Mouse (Mus musculus): ENCODE data around the gene Fads3. TPM values are rescaled to one million over a fixed set of nuclear protein-coding genes. Genes with fewer than 3 reads are reported as not detected.

Fads3 gene
- polyA plus RNA-seq, 1 experiment from 2014 or later, result 5.3 TPM

- no peaks in the 10 kb centered on the region for H3K9me3 ChIP-seq (replicated peaks)
- DNase-seq, result peak; percentile 44
- H3K9ac ChIP-seq, result peak overlapping the region; percentile 57; the same call in 1 of the 2 replicates
- H3K27me3 ChIP-seq, result no peaks in the 10 kb centered on the region
- H3K27ac ChIP-seq, result peak overlapping the region; percentile 83
- H3K4me1 ChIP-seq (replicated peaks), result peaks cover 79% of the 10 kb centered on the region
- H3K4me3 ChIP-seq (replicated peaks), result no peak overlapping the region
- H3K4me2 ChIP-seq, result peak overlapping the region; percentile 61
- H3K36me3 ChIP-seq, result peaks cover 47% of the 10 kb centered on the region
- 12% methylated on average over 8 of the region's 8 CpGs for WGBS (ENCODE audit: insufficient replicate concordance)
- peak; percentile 38 for ATAC-seq (ENCODE audit: low read depth)
These were observed 19.6 kb downstream of the Fads3 start for GRCm38 (mm10) chr19:10060783-10061590.

- Histone ChIP-seq H3K4me3 (replicated peaks) (no peak overlapping the region), H3K4me2 (no peak overlapping the region), H3K27me3 (no peaks in the 10 kb centered on the region), H3K9me3 (replicated peaks) (no peaks in the 10 kb centered on the region), H3K9ac (0 out of 2 replicates have a peak overlapping the region, but pooled peaks have one; percentile 57), H3K4me1 (replicated peaks) (peaks cover 83% of the 10 kb centered on the region), H3K27ac (peak overlapping the region; percentile 83), H3K36me3 (peaks cover 50% of the 10 kb centered on the region)
- DNase-seq (no peak), ATAC-seq (ENCODE audit: low read depth) (no peak)
- WGBS (ENCODE audit: insufficient replicate concordance), result 81% methylated on average over 2 of the region's 2 CpGs
These were observed 20.3 kb downstream of the Fads3 start for GRCm38 (mm10) chr19:10061624-10062023.

DNA sequence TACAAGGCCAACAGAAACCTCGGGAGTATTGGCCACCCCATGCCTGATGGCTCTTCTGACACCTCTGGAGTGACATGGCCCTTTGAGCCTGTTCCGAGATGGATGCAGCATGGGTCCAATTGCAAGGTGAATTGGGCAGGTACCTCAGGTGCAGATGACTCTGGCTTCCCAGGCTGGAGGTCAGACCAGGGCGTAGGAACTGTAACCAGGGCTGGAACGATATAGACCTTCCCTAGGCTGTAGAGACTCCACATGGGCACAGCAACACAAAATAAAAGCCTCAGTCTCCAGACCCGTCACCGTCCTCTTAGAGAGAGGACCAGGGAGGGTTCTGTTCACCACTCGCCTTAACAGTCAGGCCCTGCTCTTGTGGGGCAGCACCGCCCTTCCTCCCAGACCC, 20.9 kb downstream of the Fads3 start:
- WGBS (ENCODE audit: insufficient replicate concordance), result 76% methylated on average over 8 of the region's 8 CpGs
- no peak for DNase-seq
- Histone ChIP-seq H3K4me3 (replicated peaks) (no peak overlapping the region), H3K27ac (no peak overlapping the region), H3K27me3 (no peaks in the 10 kb centered on the region), H3K9me3 (replicated peaks) (no peaks in the 10 kb centered on the region), H3K4me2 (no peak overlapping the region), H3K9ac (no peak overlapping the region), H3K36me3 (peaks cover 55% of the 10 kb centered on the region), H3K4me1 (replicated peaks) (peaks cover 85% of the 10 kb centered on the region)
- ATAC-seq (ENCODE audit: low read depth), result no peak

GRCm38 (mm10) chr19:10062862-10063261, 21.5 kb downstream of the Fads3 start:
- no peak overlapping the region for H3K9ac ChIP-seq
- no peak overlapping the region for H3K4me3 ChIP-seq (replicated peaks)
- no peaks in the 10 kb centered on the region for H3K27me3 ChIP-seq
- H3K9me3 ChIP-seq (replicated peaks), result no peaks in the 10 kb centered on the region
- H3K4me2 ChIP-seq, result no peak overlapping the region
- WGBS (ENCODE audit: insufficient replicate concordance), result 59% methylated on average over 5 of the region's 5 CpGs
- no peak for DNase-seq
- H3K27ac ChIP-seq, result no peak overlapping the region
- H3K36me3 ChIP-seq, result peaks cover 61% of the 10 kb centered on the region
- ATAC-seq (ENCODE audit: low read depth), result no peak
- H3K4me1 ChIP-seq (replicated peaks), result peaks cover 86% of the 10 kb centered on the region

DNA sequence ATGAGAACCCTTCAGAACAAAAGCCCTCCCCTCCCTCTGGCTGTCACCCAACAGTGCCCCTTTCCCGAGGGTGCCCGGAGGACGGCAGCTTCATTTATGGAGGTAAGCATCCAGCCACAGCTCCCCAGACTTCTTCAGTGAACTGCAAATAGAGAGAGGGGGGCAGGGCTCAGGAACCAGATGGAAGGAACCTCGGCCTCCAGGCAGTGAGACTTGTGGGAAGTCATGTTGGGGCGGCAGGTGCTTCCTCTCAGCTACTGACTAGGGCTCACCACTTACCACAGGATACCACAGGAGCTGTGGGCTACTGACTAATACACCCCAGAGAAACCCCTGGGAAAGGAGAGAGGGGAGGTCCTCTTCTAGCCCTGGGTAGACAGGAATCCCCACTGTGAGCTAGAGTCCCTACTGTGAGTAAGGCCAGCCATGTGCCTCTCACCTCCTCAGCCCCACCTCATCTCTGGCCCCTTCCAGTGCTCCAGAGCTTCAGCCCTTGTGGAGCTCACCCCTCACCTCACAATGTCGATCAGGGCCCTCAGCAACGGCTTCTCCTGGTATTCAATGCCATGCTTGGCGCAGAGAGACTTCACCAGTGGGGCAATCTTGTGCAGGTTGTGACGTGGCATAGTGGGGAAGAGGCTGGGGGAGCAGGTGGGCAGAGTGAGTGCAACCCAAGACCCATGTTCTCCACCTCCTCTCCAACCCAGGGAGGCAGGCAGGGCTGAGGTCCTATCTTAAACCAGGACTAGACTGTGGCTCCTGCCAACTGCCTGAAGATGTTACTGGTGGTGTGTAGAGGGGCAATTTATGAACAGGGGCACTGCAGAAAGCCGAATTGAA, 23.0 kb downstream of the Fads3 start:
- WGBS (ENCODE audit: insufficient replicate concordance), result 51% methylated on average over 10 of the region's 10 CpGs
- no peak for ATAC-seq (ENCODE audit: low read depth)
- Histone ChIP-seq H3K9me3 (replicated peaks) (no peaks in the 10 kb centered on the region), H3K27me3 (no peaks in the 10 kb centered on the region), H3K4me3 (replicated peaks) (no peak overlapping the region), H3K4me2 (no peak overlapping the region), H3K9ac (no peak overlapping the region), H3K4me1 (replicated peaks) (peaks cover 73% of the 10 kb centered on the region), H3K27ac (peak overlapping the region; percentile 64), H3K36me3 (peaks cover 75% of the 10 kb centered on the region)
- DNase-seq, result no peak

- ATAC-seq (ENCODE audit: low read depth) (peak; percentile 34), DNase-seq (no peak)
- WGBS (ENCODE audit: insufficient replicate concordance), result 30% methylated on average over 5 of the region's 5 CpGs
- Histone ChIP-seq H3K4me1 (replicated peaks) (peaks cover 61% of the 10 kb centered on the region), H3K27ac (peak overlapping the region; percentile 66), H3K4me2 (no peak overlapping the region), H3K9me3 (replicated peaks) (no peaks in the 10 kb centered on the region), H3K27me3 (no peaks in the 10 kb centered on the region), H3K36me3 (peaks cover 87% of the 10 kb centered on the region), H3K4me3 (replicated peaks) (no peak overlapping the region), H3K9ac (no peak overlapping the region; the same call in 1 of the 2 replicates)
These were observed 24.3 kb downstream of the Fads3 start for GRCm38 (mm10) chr19:10065465-10066188.

GRCm38 (mm10) chr19:10066189-10066500, 24.8 kb downstream of the Fads3 start:
- WGBS (ENCODE audit: insufficient replicate concordance), result 59% methylated on average over 4 of the region's 4 CpGs
- ATAC-seq (ENCODE audit: low read depth) (no peak), DNase-seq (no peak)
- peaks cover 56% of the 10 kb centered on the region for H3K4me1 ChIP-seq (replicated peaks)
- H3K27me3 ChIP-seq, result no peaks in the 10 kb centered on the region
- no peak overlapping the region for H3K9ac ChIP-seq
- H3K27ac ChIP-seq, result peak overlapping the region; percentile 66
- H3K36me3 ChIP-seq, result peaks cover 91% of the 10 kb centered on the region
- H3K4me3 ChIP-seq (replicated peaks), result no peak overlapping the region
- H3K9me3 ChIP-seq (replicated peaks), result no peaks in the 10 kb centered on the region
- H3K4me2 ChIP-seq, result no peak overlapping the region

DNA sequence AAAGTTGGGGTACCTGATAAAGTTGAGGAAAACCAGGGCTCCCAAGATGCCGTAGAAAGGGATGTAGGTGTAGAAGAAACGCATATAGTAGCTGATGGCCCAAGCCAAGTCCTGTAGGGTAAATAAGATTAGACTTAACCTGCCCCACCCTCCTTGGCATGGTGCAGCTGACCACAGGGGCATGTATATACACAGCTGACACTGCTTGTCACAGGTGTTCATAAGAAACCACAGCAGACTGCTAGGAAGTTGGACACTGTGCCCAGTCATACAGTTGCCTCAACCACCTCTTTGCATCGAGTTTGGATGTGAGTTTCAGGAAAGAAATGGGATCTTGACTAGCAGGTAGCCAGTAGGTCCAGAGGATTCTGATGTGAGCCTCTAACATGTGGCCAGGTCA, 25.1 kb downstream of the Fads3 start:
- ATAC-seq (ENCODE audit: low read depth) (no peak), DNase-seq (no peak)
- H3K4me3 ChIP-seq (replicated peaks), result no peak overlapping the region
- H3K36me3 ChIP-seq, result peaks cover 95% of the 10 kb centered on the region
- H3K9me3 ChIP-seq (replicated peaks), result no peaks in the 10 kb centered on the region
- H3K4me1 ChIP-seq (replicated peaks), result peaks cover 52% of the 10 kb centered on the region
- no peak overlapping the region; the same call in 1 of the 2 replicates for H3K9ac ChIP-seq
- peak overlapping the region; percentile 66; the same call in 1 of the 2 replicates for H3K27ac ChIP-seq
- WGBS (ENCODE audit: insufficient replicate concordance), result 62% methylated on average over 3 of the region's 3 CpGs
- no peaks in the 10 kb centered on the region for H3K27me3 ChIP-seq
- no peak overlapping the region for H3K4me2 ChIP-seq

DNA sequence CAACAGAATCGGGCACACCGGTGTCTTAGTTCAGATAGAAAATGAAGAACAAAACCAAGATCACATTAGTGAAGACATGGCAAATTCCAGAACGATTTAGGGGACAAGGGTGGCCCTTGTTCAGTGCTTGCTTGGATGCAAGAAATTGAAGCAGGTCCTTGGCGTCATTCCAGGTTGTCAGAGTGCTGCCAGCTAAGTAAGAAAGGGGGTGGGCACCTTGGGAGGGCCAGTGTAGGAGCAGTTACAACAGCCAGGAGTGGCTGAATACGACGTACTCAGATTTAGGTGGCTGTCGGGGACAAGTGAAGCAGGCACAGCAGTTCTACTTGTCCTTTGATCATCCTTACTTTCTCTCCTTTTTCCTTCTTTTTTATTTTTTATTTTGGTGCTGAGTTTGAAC, 26.3 kb downstream of the Fads3 start:
- Histone ChIP-seq H3K9ac (no peak overlapping the region), H3K9me3 (replicated peaks) (no peaks in the 10 kb centered on the region), H3K27me3 (no peaks in the 10 kb centered on the region), H3K4me1 (replicated peaks) (peaks cover 40% of the 10 kb centered on the region), H3K27ac (no peak overlapping the region), H3K4me3 (replicated peaks) (no peak overlapping the region), H3K4me2 (no peak overlapping the region), H3K36me3 (peaks cover 95% of the 10 kb centered on the region)
- DNase-seq, result no peak
- 72% methylated on average over 7 of the region's 7 CpGs for WGBS (ENCODE audit: insufficient replicate concordance)
- ATAC-seq (ENCODE audit: low read depth), result no peak

GRCm38 (mm10) chr19:10070186-10070980, 29.0 kb downstream of the Fads3 start:
- no peak overlapping the region for H3K4me3 ChIP-seq (replicated peaks)
- no peak for ATAC-seq (ENCODE audit: low read depth)
- 80% methylated on average over 8 of the region's 8 CpGs for WGBS (ENCODE audit: insufficient replicate concordance)
- no peak overlapping the region for H3K4me2 ChIP-seq
- H3K4me1 ChIP-seq (replicated peaks), result peaks cover 21% of the 10 kb centered on the region
- H3K27me3 ChIP-seq, result no peaks in the 10 kb centered on the region
- no peak overlapping the region for H3K27ac ChIP-seq
- peaks cover 95% of the 10 kb centered on the region for H3K36me3 ChIP-seq
- H3K9me3 ChIP-seq (replicated peaks), result no peaks in the 10 kb centered on the region
- DNase-seq, result no peak
- H3K9ac ChIP-seq, result no peak overlapping the region

Measured in liver, embryonic 13.5 days (tissue).